Mouse (Mus musculus) neural tube, embryonic 15.5 days (tissue): ENCODE measurements around the gene Iqcm. TPM values are rescaled to one million over a fixed set of nuclear protein-coding genes. Genes with fewer than 3 reads are reported as not detected.
"Not testable (repeated sequence)": the region's sequence is repeated elsewhere in the genome, so short reads cannot be mapped to it uniquely, and the experiment has no call there.

Source experiments
- ATAC-seq: fragments of 200-750 bp; cut with Nextera tagmentation; 2 replicates; pipeline ENCODE4 v1.8.0; 2017; ENCODE audit warnings: mild to moderate bottlenecking, moderate TSS enrichment, moderate library complexity; ENCODE audit not compliant: low FRiP score
- H3K27ac ChIP-seq: fragments of 300-500 bp; sonication (generic); replicated peaks from 2 replicates; pipeline ENCODE4 v1.5.1; 2015; ENCODE audit warnings: mild to moderate bottlenecking, inconsistent platforms
- H3K27me3 ChIP-seq: fragments of 300-500 bp; sonication (generic); replicated peaks from 2 replicates; pipeline ENCODE4 v1.6.1; 2015; ENCODE audit warnings: inconsistent platforms
- H3K36me3 ChIP-seq: fragments of 300-500 bp; sonication (generic); 2 replicates; pipeline ENCODE4 v1.6.1; 2015; ENCODE audit warnings: inconsistent platforms
- H3K4me1 ChIP-seq: fragments of 300-500 bp; sonication (generic); 2 replicates; pipeline ENCODE4 v1.6.1; 2015; ENCODE audit warnings: inconsistent platforms
- H3K4me2 ChIP-seq: fragments of 300-500 bp; sonication (generic); 2 replicates; pipeline ENCODE4 v1.6.1; 2015; ENCODE audit warnings: inconsistent platforms, mild to moderate bottlenecking, moderate library complexity
- H3K4me3 ChIP-seq: fragments of 300-500 bp; sonication (generic); replicated peaks from 2 replicates; pipeline ENCODE4 v1.5.1; 2015; ENCODE audit warnings: mild to moderate bottlenecking, inconsistent platforms
- H3K9ac ChIP-seq: fragments of 300-500 bp; sonication (generic); replicated peaks from 2 replicates; pipeline ENCODE4 v1.6.1; 2015; ENCODE audit warnings: mild to moderate bottlenecking, inconsistent platforms
- H3K9me3 ChIP-seq: fragments of 300-500 bp; sonication (generic); replicated peaks from 2 replicates; pipeline ENCODE4 v1.6.1; 2016; ENCODE audit warnings: inconsistent platforms
- whole genome bisulfite sequencing: fragments of 180-500 bp; shearing (Covaris S2); methylation state at CpG from one replicate; pipeline ENCODE4 v1.1.7; 2015; ENCODE audit warnings: mixed read lengths; 5-methylcytosine and 5-hydroxymethylcytosine counted together
- polyA plus RNA-seq: library from polyadenylated mRNA; unstranded; fragments of >200 nt; fragmentation: Nextera tagmentation; extraction: Ambion mirVana; gene quantifications from 2 replicates; pipeline ENCODE4 v1.2.1, GENCODE M21; 2015

Gene Iqcm
- 0.15 TPM in 2 replicates for polyA plus RNA-seq

DNA sequence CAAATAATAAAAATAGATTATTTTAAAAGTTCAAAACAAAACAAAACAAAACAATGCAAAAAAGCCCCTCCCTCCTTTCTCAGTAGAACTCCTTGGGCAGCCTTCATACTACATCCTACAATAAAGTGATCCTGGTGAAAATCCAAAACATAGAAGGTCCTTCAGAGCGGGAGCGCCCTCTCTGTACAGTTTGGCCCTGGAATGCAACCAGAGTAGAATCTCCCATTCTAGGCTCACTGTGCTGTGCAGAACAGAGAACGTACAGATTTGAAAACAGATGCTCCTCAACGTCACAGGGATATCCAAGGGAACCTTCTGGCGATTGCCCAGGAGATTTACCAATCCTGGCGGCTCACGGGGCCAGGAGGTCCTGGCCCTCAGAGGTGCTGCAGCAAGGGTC lies at the start of gene Iqcm:
Gene Iqcm, plus strand, starts transcription at position 301 of the 400 bp plus-strand sequence.
- no peak within 1 kb of the TSS for H3K4me2 ChIP-seq
- no peak within 1 kb of the TSS for H3K9ac ChIP-seq
- H3K4me3 ChIP-seq: no peak within 1 kb of the TSS
- H3K36me3 ChIP-seq: no peaks in the 10 kb centered on the region
- WGBS: 93% methylated on average over 7 of the region's 7 CpGs
- H3K27ac ChIP-seq: no peak within 1 kb of the TSS
- H3K27me3 ChIP-seq: no peaks in the 10 kb centered on the region
- H3K4me1 ChIP-seq: no peaks in the 10 kb centered on the region
- ATAC-seq: no peak
- H3K9me3 ChIP-seq: no peaks in the 10 kb centered on the region

DNA sequence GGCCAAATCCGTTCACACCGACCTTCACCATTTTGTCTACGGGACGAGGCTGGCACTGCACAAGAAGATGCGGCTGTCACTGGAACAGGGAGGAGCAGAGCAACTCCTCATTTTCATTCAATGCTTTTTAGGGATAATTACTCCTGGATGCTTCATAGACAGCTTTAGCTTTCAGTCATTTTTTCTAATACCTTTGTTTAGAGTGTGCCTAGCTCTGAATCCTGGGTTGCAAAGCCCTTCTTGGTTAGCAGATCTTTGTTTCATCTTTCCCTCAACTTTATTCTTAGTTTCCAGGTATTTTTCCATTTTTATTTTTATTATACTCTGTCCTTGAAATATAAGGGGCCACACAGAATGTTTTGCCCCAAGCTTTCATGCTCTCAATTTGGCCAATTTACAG lies 42.0 kb upstream of the Iqcm start, which contains the start of gene Gm10358:
Gene Gm10358, minus strand, starts transcription at position 101 of the 400 bp plus-strand sequence.
- no peaks in the 10 kb centered on the region for H3K27me3 ChIP-seq
- H3K27ac ChIP-seq: no peak within 1 kb of the TSS
- no peak within 1 kb of the TSS for H3K9ac ChIP-seq
- no peaks in the 10 kb centered on the region for H3K9me3 ChIP-seq
- no peak for ATAC-seq
- H3K4me3 ChIP-seq: no peak within 1 kb of the TSS
- H3K4me1 ChIP-seq: no peaks in the 10 kb centered on the region
- H3K36me3 ChIP-seq: no peaks in the 10 kb centered on the region
- 98% methylated on average over 5 of the region's 5 CpGs for WGBS
- no peak within 1 kb of the TSS for H3K4me2 ChIP-seq

DNA sequence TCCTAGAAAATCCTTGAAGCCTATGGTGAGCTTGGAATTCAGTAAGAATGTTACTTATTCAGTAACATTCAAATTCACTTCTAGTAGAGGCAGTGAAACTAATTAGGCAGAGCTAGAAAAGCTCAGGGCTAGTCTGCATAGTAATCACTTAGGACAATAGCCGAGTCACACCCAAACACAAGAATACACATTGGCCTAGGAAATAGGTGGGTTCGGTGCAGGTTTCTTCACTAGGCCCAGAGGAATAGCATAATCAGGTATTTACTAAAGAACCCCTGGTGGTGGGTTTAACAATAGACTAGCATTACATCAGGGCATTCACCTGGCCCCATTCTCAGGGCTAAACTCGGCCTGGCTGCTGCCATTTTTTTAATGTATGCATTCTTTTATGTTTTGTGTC lies 32.8 kb upstream of the Iqcm start:
- H3K27me3 ChIP-seq, ATAC-seq, H3K4me1 ChIP-seq, H3K9me3 ChIP-seq, H3K4me2 ChIP-seq, H3K27ac ChIP-seq, H3K9ac ChIP-seq, H3K4me3 ChIP-seq, H3K36me3 ChIP-seq: not testable (repeated sequence)
- WGBS: 91% methylated on average over 3 of the region's 3 CpGs

DNA sequence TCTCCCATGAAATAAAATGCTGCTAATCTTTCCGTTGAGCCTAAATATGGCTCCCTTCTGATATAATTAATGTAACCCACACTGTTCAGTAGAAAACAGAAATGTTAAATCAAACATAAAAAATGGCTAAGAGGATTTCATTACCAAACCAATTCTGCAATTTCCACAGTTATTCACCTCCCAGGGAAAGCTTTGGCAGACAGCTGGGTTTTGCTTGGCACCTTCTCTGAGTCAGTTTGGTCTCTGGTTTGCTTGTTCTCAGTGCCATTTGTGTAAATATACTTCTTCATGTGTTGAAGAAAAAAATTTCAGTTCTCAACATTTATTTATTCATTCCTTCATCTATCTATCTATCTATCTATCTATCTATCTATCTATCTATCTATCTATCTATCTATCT lies 28.3 kb downstream of the Iqcm start:
- Histone ChIP-seq H3K4me2 (no peak overlapping the region), H3K9me3 (no peaks in the 10 kb centered on the region), H3K4me3 (no peak overlapping the region), H3K4me1 (no peaks in the 10 kb centered on the region), H3K27me3 (no peaks in the 10 kb centered on the region), H3K36me3 (no peaks in the 10 kb centered on the region), H3K9ac (no peak overlapping the region), H3K27ac (no peak overlapping the region)
- no peak for ATAC-seq
- WGBS: 60% methylated on average over 1 of the region's 1 CpGs

DNA sequence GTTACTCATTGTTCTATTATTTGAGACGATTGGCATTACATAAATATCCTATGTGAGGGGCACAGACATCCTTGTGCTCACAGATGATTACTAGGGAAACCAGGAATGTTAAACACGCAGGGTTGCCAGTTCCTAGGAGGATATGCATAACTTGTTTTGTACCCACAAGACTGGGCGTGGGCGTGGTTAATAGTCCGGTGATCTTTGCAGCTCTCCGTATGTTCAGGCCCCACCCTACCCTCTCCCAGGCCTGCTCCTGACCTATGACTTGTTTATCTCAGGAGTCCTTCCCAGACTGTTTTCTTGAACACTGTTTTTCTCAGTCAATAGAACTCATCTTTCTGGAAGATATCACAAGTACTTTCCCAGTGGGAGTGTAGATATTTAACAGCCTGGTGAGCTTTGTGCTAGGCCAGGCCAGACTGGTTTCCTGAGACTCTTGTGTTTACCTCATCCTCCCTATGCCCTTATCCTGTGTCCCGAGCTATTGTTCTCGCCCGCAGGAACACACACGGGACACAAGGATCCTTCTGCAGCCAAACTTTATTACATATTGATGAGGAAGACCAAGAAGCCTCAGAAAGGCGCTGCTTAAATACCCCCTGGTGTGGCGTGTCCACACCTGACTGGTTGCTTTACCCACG lies 40.7 kb downstream of the Iqcm start:
- no peak for ATAC-seq
- Histone ChIP-seq H3K27me3 (no peaks in the 10 kb centered on the region), H3K4me1 (no peaks in the 10 kb centered on the region), H3K9me3 (no peaks in the 10 kb centered on the region), H3K9ac (no peak overlapping the region), H3K27ac (no peak overlapping the region), H3K36me3 (no peaks in the 10 kb centered on the region), H3K4me2 (no peak overlapping the region), H3K4me3 (no peak overlapping the region)
- 86% methylated on average over 13 of the region's 13 CpGs for WGBS

DNA sequence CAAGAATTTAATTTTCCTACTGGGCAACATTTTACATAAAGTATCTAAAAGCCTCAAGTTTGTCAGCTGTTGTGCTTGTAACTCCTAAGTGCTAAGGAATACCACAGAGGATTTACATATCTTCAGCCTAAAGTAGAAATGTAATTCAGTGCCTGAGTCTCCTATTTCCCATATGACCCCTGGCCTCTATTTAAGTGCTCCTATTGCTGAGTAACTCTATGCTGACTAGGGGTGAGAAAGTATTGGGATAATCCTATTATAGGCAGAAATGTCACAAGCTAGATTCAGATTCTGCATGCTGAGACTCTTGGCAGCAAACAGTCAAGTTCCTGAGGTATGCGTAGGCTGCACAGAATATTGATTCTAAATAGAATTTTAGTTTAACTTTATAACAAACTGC lies 60.8 kb downstream of the Iqcm start:
- H3K4me1 ChIP-seq: no peaks in the 10 kb centered on the region
- ATAC-seq: no peak
- no peaks in the 10 kb centered on the region for H3K9me3 ChIP-seq
- 90% methylated on average over 1 of the region's 1 CpGs for WGBS
- no peak overlapping the region for H3K4me2 ChIP-seq
- H3K27ac ChIP-seq: no peak overlapping the region
- H3K36me3 ChIP-seq: no peaks in the 10 kb centered on the region
- no peaks in the 10 kb centered on the region for H3K27me3 ChIP-seq
- no peak overlapping the region for H3K9ac ChIP-seq
- no peak overlapping the region for H3K4me3 ChIP-seq

DNA sequence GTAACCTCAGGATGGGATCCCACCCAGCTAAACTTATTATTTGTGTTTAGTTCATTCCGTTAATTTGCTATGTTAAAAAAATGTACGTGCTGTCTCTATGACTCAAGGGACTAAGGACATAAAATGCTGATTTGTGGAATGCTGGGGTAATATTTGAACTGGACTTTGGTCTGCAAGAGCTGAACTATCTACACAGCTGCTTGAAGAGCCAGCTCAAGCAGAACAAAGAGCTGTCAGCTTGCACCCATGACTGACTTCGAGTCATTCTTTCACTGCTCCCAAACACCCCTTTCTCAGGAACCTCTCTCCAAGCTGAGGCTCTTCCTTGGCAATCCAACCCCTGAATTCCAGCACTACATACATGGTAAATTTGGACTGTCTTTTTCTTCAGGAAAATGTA lies 65.3 kb downstream of the Iqcm start:
- WGBS: 86% methylated on average over 3 of the region's 3 CpGs

DNA sequence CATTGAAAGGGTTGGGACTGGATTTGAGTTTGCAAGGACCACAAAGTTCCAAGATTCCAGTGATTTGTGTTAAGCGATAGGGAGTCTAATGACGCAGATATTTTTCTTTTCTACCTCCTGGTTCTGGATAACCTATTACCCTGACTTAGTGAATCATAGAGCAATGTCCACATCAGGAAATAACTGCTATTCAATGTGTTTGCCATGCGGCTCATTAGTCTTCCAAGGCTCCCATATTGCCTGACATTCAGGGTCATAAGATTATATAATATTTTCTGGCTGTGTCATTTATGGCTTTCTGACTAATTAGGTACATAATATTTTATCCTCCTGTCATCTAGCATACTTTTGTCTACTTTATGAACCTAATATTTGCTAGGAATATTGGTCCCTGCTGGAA lies 100.8 kb downstream of the Iqcm start:
- no peaks in the 10 kb centered on the region for H3K4me1 ChIP-seq
- H3K4me3 ChIP-seq: no peak overlapping the region
- no peak for ATAC-seq
- no peak overlapping the region for H3K9ac ChIP-seq
- no peaks in the 10 kb centered on the region for H3K9me3 ChIP-seq
- H3K27me3 ChIP-seq: no peaks in the 10 kb centered on the region
- no peaks in the 10 kb centered on the region for H3K36me3 ChIP-seq
- no peak overlapping the region for H3K4me2 ChIP-seq
- H3K27ac ChIP-seq: no peak overlapping the region
- 88% methylated on average over 3 of the region's 3 CpGs for WGBS

More for the DNA sequence above, 65.3 kb downstream of the Iqcm start:
- H3K36me3 ChIP-seq: no peaks in the 10 kb centered on the region
- no peak overlapping the region for H3K9ac ChIP-seq
- no peak for ATAC-seq
- H3K4me1 ChIP-seq: no peaks in the 10 kb centered on the region
- H3K27ac ChIP-seq: no peak overlapping the region
- no peak overlapping the region for H3K4me3 ChIP-seq
- no peaks in the 10 kb centered on the region for H3K27me3 ChIP-seq
- no peak overlapping the region for H3K4me2 ChIP-seq
- no peaks in the 10 kb centered on the region for H3K9me3 ChIP-seq

DNA sequence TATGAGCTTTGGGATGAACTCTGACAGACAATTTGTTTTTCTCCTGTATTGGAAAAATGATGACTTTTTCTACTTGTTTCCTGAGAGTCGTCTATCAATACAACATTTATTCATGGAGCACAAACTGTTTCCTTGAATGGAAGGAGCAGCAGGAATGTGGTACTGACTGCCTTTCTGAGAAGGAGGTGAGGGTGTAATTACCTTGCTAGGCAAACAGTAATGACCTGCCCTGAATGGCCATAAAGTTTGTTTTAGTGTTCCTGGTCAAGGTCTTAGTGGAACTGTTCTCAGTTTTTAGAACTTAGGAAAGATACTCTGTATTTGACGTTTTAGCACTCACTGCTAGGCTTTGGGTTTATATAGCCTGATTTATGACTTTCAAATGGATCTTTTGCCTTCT lies 147.8 kb downstream of the Iqcm start:
- 73% methylated on average over 2 of the region's 2 CpGs for WGBS
- no peaks in the 10 kb centered on the region for H3K4me1 ChIP-seq
- H3K36me3 ChIP-seq: no peaks in the 10 kb centered on the region
- no peak overlapping the region for H3K9ac ChIP-seq
- no peak overlapping the region for H3K27ac ChIP-seq
- H3K4me3 ChIP-seq: no peak overlapping the region
- H3K4me2 ChIP-seq: no peak overlapping the region
- H3K27me3 ChIP-seq: no peaks in the 10 kb centered on the region
- no peaks in the 10 kb centered on the region for H3K9me3 ChIP-seq
- no peak for ATAC-seq

DNA sequence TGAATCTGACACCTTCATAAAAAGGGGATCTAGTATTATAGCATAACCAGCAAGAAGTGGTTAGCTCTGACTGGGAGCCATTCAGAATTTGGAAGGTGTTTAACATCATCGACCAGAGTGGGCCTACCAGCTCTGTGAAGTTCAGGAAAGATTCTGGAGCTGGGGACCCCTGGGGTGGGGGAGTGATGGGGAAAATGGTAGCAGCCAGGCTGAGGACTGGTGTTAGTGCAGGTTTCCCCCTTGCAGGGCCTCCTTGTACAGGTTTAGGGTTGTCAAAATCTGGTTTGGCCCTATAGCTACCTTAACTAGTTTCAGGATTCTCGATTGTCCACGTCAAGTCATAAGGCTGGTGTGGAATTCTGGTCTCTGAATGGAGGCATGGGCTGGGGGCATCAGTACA lies 194.5 kb downstream of the Iqcm start:
- H3K4me1 ChIP-seq: no peaks in the 10 kb centered on the region
- no peak overlapping the region for H3K4me2 ChIP-seq
- 86% methylated on average over 3 of the region's 3 CpGs for WGBS
- no peak overlapping the region for H3K27ac ChIP-seq
- H3K9me3 ChIP-seq: 0 out of 2 replicates have a peak, but pooled peaks cover 5% of the 10 kb centered on the region
- H3K4me3 ChIP-seq: no peak overlapping the region
- H3K36me3 ChIP-seq: no peaks in the 10 kb centered on the region
- ATAC-seq: no peak
- H3K9ac ChIP-seq: no peak overlapping the region
- no peaks in the 10 kb centered on the region for H3K27me3 ChIP-seq

DNA sequence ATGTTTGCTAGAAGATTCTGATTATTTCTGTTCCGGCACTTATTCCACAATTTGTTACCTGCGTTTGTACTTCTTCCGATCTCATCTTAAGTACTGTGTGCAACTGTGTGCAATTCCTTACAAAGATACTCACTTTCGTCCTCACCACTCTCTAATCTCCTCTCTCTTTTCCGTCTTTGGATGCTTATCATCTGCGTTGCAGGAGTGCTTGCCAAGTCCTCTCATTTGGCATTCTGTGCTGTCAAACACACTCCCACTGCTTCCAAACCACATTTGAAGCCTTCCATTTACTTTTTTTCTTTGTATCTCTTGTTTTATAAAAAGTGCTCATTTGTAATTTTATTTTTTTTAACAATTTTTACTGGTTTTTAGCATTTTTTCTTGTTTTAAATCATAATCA lies 210.8 kb downstream of the Iqcm start:
- Histone ChIP-seq H3K9ac (no peak overlapping the region), H3K27me3 (no peaks in the 10 kb centered on the region), H3K27ac (no peak overlapping the region), H3K36me3 (no peaks in the 10 kb centered on the region), H3K4me2 (no peak overlapping the region), H3K4me3 (no peak overlapping the region), H3K4me1 (no peaks in the 10 kb centered on the region), H3K9me3 (no peaks in the 10 kb centered on the region)
- ATAC-seq: no peak
- 92% methylated on average over 6 of the region's 6 CpGs for WGBS

DNA sequence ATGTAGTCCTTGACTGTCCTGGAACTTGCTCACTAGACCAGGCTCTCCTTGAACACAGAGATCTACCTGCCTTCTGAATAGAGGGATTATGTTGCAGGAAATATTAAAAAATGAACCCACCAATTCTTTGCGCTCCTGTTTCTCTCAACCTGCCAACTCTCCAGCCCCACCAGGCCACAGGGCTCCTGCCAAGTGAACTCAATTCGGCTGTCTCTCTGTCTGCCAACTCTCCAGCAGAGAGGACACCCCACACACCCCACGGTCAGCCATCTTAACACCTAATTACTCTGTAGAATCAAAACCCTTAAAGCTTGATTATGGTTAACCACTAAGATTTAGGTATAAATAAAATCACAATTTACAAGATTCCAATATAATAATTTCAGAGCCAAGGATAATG lies 298.1 kb downstream of the Iqcm start:
- no peak overlapping the region for H3K4me3 ChIP-seq
- no peak for ATAC-seq
- no peaks in the 10 kb centered on the region for H3K4me1 ChIP-seq
- no peak overlapping the region for H3K4me2 ChIP-seq
- no peak overlapping the region for H3K9ac ChIP-seq
- no peaks in the 10 kb centered on the region for H3K9me3 ChIP-seq
- H3K27me3 ChIP-seq: no peaks in the 10 kb centered on the region
- WGBS: 88% methylated on average over 3 of the region's 3 CpGs
- no peak overlapping the region for H3K27ac ChIP-seq
- no peaks in the 10 kb centered on the region for H3K36me3 ChIP-seq

DNA sequence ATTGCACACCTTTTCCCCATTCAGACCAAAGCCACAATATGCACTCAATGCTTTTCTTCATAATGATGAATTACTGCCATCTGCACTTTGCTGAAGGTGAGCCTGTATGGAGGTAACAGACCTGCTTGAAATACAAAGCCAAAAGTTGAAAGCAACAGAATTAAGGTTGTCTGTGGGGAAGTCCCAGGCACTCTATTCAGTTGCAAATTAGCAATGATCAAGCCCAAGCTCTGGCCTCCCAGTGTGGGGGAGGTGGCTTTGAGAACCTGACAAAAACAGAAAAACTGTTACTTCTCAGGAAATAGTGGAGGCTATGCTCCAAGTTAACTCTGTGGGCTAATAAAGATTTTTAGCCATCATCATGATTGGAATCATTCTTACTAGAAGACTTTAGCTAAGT lies 307.1 kb downstream of the Iqcm start:
- H3K27ac ChIP-seq: no peak overlapping the region
- no peak for ATAC-seq
- no peaks in the 10 kb centered on the region for H3K27me3 ChIP-seq
- H3K9ac ChIP-seq: no peak overlapping the region
- no peak overlapping the region for H3K4me2 ChIP-seq
- H3K4me3 ChIP-seq: no peak overlapping the region
- H3K36me3 ChIP-seq: no peaks in the 10 kb centered on the region
- H3K9me3 ChIP-seq: no peaks in the 10 kb centered on the region
- H3K4me1 ChIP-seq: no peaks in the 10 kb centered on the region
